Mouse (Mus musculus) adrenal gland, postnatal 25 days (tissue): ENCODE measurements around the gene Tmem79. TPM values are rescaled to one million over a fixed set of nuclear protein-coding genes. Genes with fewer than 3 reads are reported as not detected.
"Not testable (repeated sequence)": the region's sequence is repeated elsewhere in the genome, so short reads cannot be mapped to it uniquely, and the experiment has no call there.

Experiments used
- DNase-seq: peaks from one replicate; pipeline ENCODE4 v3.0.0; 2021; ENCODE audit warnings: mixed read lengths
- long read RNA-seq: library from polyadenylated mRNA; stranded (forward); transcript quantifications from one replicate; pipeline ENCODE4 v2.0.0, GENCODE M21; 2021
- total RNA-seq: library from RNA; stranded (reverse); gene quantifications from 2 replicates; pipeline ENCODE4 v1.2.3, GENCODE M21; 2021

The Tmem79 gene
- 6.6 and 7.8 TPM in 2 replicates for total RNA-seq
- long read RNA-seq, partial matches to known transcripts: 3 of 13 reads
- long read RNA-seq, other reads (novel, unspliced or antisense): 7 of 13 reads

- DNase-seq: peak; percentile 94
Observed at GRCm38 (mm10) chr3:88336058-88337013, at the start of gene Tmem79, which contains the start of gene Smg5. Gene Tmem79 (minus strand): TSS chr3:88336148. Gene Smg5 (plus strand): TSS chr3:88336260.

GRCm38 (mm10) chr3:88384364-88384763 is 48.4 kb upstream of the Tmem79 start, which contains the start of gene Bglap:
Gene Bglap (minus strand): TSS chr3:88384464.
- no peak for DNase-seq

DNA sequence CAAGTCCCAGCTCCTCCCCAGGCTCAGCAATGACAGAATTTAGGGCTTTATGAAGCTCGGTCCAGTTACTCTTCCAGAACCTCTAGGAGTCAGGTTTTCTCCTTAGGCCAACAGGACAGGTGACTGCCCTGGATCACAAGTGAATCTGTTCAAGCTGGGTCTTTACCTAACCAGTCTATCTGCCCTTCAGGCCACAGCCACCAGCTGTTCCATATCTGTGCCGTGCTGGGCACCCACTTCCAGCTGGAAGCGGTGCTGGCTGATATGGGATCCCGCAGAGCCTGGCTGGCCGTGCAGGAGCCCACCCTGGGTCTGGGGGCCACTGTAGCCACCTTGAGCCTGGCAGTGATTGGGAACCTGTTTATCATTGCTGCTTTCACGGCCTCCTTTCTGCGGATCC is 46.4 kb upstream of the Tmem79 start:
- not testable (repeated sequence) for DNase-seq

DNA sequence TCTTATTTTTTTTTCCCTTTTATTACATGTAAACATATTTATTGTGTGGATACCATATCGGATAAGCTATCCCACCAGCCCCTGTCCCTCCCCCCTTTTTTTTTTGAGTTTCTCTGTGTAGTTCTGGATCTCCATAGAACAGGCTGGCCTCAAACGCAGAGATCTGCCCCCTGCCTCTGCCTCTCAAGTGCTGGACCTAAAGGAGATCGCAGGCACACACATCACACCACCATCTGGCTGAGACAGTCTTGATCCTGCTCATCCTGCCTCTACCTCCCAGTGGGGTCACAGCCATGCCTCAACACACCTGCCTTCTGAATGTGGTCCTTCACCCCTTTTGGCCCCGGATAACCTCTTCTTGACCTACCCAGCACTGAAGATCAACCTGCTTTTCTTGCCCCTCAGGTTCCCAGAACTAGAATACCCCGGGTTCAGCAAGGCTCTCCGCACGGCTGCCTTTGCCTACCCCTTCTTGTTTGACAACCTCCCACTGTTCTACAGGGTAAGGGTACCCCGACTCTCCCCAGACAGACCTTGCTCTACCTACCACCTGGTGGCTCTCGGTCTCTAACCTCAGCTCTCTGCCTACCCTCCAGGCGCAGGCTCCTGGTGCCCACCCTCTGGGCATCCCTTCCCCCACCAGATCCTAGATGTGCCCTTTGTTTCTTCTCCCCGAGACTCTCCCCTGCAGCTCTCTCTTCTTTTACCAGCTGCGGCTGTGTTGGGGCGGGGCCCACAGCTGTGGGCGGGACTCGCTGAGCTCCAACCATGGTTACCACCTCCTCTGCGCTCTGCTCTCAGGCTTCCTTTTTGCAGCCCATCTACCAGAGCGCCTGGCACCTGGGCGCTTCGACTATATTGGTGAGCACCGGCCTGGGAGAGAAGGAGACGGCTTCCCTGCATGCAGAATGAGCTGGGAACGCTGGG is 45.7 kb upstream of the Tmem79 start:
- DNase-seq: peak; percentile 28

DNA sequence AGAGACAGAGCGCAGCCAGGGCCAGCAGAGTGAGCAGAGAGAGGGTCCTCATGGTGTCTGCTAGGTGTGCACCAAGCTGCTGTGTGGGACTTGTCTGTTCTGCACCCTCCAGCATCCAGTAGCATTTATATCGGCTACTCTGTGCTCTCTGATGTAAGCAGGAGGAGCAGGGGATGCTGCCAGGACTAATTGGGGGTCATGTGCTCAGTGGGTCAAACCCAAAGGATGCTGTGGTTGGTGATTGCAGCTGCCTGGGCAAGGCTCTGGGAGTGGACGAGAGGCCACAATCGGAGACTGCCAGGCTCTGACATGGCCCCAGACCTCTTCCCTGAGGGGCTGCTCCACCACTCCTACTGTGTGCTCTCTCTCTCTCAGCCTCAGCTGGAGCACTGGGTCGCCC is 42.7 kb upstream of the Tmem79 start, which contains the start of gene Bglap2:
Gene Bglap2 (minus strand): TSS at position 101 of the 400 bp plus-strand sequence.
- not testable (repeated sequence) for DNase-seq

- not testable (repeated sequence) for DNase-seq
Observed at GRCm38 (mm10) chr3:88376644-88377043, 40.7 kb upstream of the Tmem79 start.

- not testable (repeated sequence) for DNase-seq
Observed at GRCm38 (mm10) chr3:88375750-88376626, 40.0 kb upstream of the Tmem79 start.

- not testable (repeated sequence) for DNase-seq
Observed at GRCm38 (mm10) chr3:88372643-88373042, 36.7 kb upstream of the Tmem79 start, which contains the start of gene Bglap3. Gene Bglap3 (minus strand): TSS chr3:88372743.

- DNase-seq: not testable (repeated sequence)
Observed at GRCm38 (mm10) chr3:88368511-88368910, 32.6 kb upstream of the Tmem79 start.

GRCm38 (mm10) chr3:88367517-88367916 is 31.6 kb upstream of the Tmem79 start:
- DNase-seq: not testable (repeated sequence)

DNA sequence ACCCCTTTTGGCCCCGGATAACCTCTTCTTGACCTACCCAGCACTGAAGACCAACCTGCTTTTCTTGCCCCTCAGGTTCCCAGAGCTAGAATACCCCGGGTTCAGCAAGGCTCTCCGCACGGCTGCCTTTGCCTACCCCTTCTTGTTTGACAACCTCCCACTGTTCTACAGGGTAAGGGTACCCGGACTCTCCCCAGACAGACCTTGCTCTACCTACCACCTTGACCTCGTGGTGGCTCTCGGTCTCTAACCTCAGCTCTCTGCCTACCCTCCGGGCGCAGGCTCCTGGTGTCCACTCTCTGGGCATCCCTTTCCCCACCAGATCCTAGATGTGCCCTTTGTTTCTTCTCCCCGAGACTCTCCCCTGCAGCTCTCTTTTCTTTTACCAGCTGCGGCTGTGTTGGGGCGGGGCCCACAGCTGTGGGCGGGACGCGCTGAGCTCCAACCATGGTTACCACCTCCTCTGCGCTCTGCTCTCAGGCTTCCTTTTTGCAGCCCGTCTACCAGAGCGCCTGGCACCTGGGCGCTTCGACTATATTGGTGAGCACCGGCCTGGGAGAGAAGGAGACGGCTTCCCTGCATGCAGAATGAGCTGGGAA is 31.0 kb upstream of the Tmem79 start:
- DNase-seq: peak; percentile 48

GRCm38 (mm10) chr3:88365705-88366361 is 29.9 kb upstream of the Tmem79 start:
- no peak for DNase-seq

- peak; percentile 50 for DNase-seq
Observed at GRCm38 (mm10) chr3:88364337-88364736, 28.4 kb upstream of the Tmem79 start, which contains the start of gene Paqr6. Gene Paqr6 (plus strand): TSS chr3:88364584.

DNA sequence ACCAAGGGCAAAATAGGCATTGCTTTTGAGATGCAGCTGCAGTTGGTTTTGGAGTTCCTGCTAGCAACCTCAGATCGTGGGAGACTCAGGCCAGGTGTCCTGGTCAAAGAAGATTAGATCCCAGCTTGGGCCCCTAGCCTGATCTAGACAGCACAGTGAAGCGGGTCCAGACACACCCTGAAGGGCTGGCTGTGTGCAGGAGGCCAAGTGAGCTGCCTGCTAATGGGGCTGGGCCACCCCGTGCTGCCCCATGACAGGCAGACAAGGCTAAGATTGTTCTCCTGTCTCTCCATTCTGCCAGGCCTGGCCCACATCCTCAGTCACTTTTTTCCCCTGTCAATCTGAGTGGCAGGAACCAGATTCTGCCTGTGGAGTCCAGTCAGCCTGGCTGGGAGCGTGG is 27.8 kb upstream of the Tmem79 start:
- no peak for DNase-seq

- no peak for DNase-seq
Observed at GRCm38 (mm10) chr3:88361612-88362313, 25.8 kb upstream of the Tmem79 start.

GRCm38 (mm10) chr3:88361096-88361495 is 25.1 kb upstream of the Tmem79 start:
- no peak for DNase-seq

DNA sequence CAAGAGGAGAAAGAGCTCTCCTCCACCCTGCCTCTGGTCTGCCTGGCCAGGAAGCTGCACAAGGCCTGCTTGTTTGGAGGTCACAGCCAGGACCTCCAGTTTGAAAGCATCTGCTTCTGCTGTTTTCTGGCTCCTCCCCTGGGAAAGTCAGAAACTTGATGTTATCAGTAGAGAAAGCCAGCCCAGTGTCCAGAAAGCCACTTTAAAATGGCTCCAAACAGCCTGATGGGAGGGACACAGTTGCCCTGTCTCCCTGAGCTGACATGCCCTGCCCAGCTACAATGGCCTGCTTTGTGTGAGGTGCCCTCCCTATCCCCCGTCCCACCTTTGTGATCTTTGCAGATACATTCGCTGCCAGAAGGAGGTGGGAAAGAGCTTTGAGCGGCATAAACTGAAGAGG is 24.0 kb upstream of the Tmem79 start:
- no peak for DNase-seq

- no peak for DNase-seq
Observed at GRCm38 (mm10) chr3:88359584-88359983, 23.6 kb upstream of the Tmem79 start.
